Mouse (Mus musculus) right cerebral cortex, postnatal 36 days (tissue): Measurements from ENCODE around the gene Rgs6.
A peak's percentile ranks its signal among the peaks of the same experiment; 100 is the strongest.

Experiments used
- DNase-seq, 2 experiments: peaks; one replicate each; pipeline ENCODE4 v3.0.0; 2022; ENCODE audit warnings: low spot score in 2 of 2, mixed read lengths in 1 of 2

The Rgs6 gene

DNA sequence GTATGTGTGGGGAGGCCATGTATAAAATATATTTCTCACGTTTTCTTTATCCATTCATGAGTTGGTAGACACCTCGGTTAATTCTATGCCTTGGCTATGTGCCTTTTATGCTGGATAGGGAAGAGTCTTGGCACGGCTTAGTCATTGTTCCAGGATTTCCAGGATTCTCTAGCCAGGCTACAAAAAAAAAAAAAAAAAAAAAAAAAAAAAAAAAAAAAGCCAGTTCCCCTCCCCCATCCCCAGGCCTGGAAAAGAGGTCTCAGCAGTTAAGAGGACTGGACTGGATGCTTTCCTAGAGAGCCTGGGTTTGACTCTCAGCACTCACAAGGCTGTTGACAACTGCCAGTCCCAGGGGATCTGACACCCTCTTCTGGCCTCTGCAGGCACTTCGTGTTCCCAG, 543.3 kb downstream of the Rgs6 start:
- DNase-seq: no peak

GRCm38 (mm10) chr12:83133827-83134226, 545.7 kb downstream of the Rgs6 start:
- DNase-seq: peak; percentile 26 to 28

DNA sequence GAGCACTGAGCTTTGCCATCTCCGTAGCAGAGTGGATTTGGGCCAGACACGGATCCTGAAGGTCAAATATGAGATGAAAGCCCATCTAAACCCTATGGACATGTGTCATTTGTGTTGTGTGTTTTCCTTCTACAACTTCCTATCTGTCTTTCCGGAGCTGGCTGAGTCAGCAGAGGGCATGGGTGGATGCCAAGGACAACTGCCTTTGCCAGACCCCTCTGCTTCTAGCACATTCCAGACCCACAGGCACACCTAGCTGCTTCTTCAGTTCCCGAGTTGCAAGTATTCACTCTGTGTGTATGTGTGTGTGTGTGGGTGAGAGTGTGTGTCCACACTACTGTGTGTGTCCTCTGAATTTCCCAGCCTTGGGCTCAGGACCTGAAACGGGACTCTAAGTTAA, 547.9 kb downstream of the Rgs6 start:
- DNase-seq: no peak

DNA sequence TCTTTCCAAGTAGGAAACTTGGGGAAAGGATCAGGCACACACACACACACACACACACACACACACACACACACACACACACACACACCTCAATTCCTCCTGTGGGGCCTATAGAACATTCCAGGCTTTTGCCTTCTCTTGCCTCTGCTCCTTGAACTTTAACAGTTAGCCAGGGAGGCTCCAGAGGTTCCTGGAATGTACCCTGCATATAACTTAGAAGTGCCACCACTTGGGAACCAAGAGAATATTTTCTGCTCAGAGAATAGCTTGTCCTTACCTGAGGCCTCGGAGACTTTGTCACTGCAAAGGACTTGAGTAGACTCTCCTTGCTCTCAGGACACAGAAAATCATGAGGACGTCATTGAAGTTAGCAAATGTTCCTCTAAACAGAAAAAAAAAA, 548.4 kb downstream of the Rgs6 start:
- DNase-seq: no peak

DNA sequence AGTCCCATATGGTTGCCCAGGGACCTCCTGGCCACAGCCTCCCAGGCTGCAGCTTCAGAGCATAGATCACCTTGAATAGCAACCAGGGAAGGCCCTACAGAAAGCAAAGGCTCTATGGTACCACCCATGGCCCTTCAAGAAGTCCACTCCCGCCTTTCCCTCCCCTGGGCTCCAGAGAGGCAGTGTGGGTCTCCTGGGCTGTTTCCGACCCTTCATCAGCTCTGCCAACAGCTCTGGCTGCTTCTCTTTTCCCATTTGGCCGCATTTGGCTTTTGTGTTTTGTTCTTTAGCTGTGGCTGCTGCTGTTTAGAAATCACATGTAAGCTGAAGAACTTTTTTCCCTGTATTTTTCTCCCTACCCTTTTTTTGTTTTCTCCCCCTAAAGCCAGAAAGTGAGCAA, 548.9 kb downstream of the Rgs6 start:
- DNase-seq: no peak

GRCm38 (mm10) chr12:83141164-83141563, 553.1 kb downstream of the Rgs6 start:
- DNase-seq: no peak

- no peak for DNase-seq
Observed at GRCm38 (mm10) chr12:83142507-83142906, 554.4 kb downstream of the Rgs6 start.

- DNase-seq: no peak
Observed at GRCm38 (mm10) chr12:83143071-83143470, 555.0 kb downstream of the Rgs6 start.

- no peak for DNase-seq
Observed at GRCm38 (mm10) chr12:83143574-83143973, 555.5 kb downstream of the Rgs6 start.

- no peak for DNase-seq
Observed at GRCm38 (mm10) chr12:83145074-83145473, 557.0 kb downstream of the Rgs6 start.

DNA sequence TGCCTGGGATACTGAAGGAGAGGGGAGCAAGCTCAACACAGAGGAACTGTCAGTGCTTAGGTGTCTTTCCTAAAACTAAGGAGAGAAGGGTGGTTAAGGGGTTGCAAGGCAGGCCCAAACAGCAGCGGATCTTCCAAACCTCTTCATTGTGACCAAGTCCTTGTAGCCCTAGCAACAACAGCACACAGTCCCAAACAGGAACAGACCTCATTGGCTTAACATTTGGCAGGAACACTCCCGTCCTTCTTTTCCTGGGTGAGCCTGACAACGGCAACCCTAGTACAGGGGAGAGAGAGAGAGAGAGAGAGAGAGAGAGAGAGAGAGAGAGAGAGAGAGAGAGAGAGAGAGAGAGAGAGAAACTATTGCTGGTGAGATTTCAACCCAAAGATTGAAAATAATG, 557.8 kb downstream of the Rgs6 start:
- no peak for DNase-seq

DNA sequence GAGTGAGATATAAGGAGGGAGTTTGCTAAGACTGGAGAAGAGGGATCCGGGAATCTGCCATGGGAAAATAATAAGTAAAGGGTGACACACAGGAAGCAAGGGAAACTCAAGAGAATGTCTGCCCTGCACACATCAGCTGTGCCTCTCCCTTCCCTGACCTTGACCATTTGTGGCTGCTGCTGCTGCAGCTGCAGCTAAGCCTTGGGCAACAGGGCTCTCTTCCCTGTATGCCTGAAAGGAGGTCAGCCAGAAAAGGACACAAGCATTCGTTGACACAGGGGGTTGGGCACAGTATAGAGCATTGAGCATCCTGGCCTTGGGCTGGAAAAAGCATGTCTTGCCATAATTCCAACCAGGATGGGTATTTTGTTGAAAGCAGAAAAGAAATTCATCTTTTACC, 558.8 kb downstream of the Rgs6 start:
- DNase-seq: no peak

DNA sequence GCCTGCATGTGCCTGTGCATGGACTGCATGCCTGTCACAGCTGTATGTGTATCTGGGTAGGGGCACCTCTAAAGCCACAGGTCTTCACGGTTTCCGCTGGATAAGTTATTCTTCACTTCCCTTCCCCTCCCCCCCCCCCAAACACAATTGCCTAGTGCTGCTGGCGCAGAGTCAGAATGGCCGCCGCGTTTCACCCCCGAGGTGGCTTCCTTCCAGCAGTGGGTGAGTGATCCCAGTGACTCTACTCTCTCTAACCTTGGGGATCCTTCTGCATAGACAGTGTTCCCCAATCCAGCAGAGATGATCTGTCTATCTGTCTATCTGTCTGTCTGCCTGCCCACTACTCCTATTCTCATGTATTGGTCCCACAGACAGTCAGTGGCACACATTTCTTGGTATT, 561.9 kb downstream of the Rgs6 start:
- DNase-seq: no peak

GRCm38 (mm10) chr12:83150813-83151212, 562.7 kb downstream of the Rgs6 start:
- DNase-seq: no peak

GRCm38 (mm10) chr12:83151474-83151873, 563.4 kb downstream of the Rgs6 start:
- DNase-seq: no peak

DNA sequence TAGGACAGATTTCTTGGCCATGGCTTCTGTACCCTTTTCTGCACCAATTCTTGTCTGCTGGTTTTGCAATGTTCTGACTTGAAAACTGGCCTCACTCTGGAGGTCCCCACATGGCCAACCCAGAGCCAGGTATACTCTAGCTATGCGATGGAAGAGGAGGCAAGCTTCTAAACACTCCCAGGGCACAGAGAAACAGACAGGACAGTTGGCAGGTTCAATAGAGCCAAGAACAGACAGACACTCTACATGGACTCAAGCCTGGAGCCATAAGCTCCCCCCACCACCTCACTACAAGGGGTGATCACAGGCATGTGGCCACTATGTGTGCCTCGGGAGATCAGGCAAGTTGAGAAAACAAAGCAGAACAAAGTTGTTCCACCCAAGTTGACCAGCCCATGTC, 572.1 kb downstream of the Rgs6 start:
- no peak for DNase-seq

DNA sequence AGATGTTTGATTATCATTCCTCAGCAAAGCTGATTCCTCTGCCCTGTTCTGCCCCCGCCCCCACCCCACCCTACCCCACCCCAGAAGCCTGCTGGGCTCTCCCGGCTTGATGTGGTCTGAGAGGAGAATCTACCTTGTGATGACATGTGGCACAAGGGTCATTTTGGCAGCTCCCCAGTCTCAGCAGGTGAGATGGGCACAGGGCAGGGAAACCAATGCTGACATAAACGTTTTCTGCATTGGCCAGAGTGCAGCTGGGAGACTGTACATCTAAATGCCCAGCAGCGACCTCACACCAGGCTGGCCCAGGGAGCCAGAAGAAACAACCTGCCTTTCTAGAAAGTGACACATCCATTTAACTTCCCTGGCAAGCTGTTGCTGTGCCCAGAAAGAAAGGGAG, 572.6 kb downstream of the Rgs6 start:
- DNase-seq: no peak

DNA sequence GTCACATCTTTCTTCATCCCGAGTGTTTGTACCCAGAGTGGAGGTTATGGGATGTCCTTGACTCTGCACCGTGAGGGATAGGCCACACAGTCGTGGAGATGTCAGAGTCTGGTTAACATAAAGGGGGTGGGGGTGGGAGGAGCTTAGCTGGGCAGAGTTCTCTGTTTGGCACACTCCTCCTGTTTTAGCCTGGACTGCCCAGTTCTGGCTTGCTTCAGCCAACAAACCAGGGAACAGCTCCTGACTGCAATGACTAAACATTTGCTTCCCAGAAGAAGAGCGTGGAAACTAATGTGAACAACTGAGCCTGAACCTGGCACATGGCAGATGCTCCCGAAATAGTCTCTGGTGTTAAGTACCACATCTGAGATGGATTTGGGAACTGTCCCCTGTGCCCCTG, 575.6 kb downstream of the Rgs6 start:
- no peak for DNase-seq

DNA sequence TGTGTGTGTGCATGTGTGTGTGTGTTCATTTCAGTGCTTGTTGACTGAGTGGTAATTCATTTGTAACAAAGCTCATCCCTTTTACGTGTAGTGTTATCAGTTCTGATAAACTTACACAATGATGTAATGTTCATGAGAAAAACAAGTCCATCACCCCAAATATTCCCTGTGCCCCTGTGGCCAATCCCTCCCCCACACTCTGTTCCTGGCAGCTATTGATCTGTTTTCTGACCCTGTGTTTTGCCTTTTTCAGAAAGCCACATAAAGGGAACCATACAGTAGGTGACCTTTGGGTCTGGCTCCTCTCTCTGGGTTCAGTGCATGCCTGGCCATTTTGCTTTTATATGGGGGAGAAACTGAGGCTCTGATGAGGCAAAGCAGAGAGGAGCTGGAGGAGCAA, 577.0 kb downstream of the Rgs6 start:
- no peak for DNase-seq

GRCm38 (mm10) chr12:83168310-83168709, 580.2 kb downstream of the Rgs6 start:
- DNase-seq: peak; percentile 15 to 27

DNA sequence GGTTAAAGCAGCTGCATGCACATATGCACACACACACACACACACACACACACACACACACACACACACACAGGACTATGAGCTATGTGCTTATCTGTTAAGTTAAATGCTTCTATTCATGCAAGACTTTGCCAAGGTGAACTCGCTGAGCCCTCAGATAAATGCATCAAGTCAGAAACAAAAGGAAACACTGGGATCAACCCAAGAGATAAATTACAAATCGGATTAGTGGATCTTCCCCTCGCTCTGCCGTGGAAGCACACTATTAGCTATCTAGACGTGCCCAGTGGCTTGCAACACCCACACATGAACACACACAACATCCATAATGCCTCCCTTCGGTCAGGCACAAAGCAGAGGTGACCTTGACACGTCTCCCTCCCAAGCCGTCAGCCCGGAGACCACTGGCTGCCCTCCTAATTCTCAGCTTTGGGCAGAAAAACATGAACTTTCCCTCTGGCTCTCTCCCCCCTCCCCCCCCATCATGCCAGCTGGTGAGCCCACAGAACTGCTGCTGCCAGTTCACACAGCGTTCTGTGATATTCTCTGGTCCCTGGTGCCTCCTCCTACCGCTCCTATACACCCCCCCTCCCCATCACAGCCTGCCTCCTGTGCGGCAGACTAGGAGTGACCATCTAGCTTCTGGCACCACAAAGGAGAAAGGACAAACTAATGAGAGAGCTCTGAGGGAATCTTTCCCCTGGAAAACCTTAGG, 581.6 kb downstream of the Rgs6 start:
- DNase-seq: peak in 1 of 2 experiments; percentile 47

- DNase-seq: no peak
Observed at GRCm38 (mm10) chr12:83178770-83179169, 590.7 kb downstream of the Rgs6 start.

- DNase-seq: no peak
Observed at GRCm38 (mm10) chr12:83179860-83180259, 591.8 kb downstream of the Rgs6 start.

DNA sequence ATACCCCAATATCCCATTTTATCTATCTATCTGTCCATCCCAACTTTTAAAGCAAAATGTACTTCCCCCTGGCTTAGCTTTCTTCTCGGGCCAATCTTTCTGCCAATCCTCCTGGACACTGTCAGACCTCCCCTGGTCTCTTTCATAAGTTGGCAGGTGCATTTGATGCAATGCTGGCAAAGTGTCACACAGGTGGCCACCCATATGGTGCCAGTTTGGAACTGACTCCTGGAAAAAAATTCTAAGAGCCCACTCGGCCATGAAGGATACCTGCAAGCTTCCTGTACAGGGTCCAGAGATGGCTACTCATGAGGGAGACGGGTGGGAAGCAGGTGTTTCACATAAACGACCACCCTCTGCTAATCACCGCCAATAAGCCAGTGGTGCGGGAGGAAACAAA, 592.5 kb downstream of the Rgs6 start:
- DNase-seq: no peak
